Mouse (Mus musculus): ENCODE data around the gene E130309D02Rik.
A peak's percentile ranks its signal among the peaks of the same experiment; 100 is the strongest.

Gene E130309D02Rik

GRCm38 (mm10) chr5:143269363-143270150 lies 45.6 kb downstream of the E130309D02Rik start, which contains the start of gene Zfp316:
Zfp316 (minus strand) TSS chr5:143270022.
- peak; percentile 34 for DNase-seq (ENCODE audit: low read depth, low spot score)

DNA sequence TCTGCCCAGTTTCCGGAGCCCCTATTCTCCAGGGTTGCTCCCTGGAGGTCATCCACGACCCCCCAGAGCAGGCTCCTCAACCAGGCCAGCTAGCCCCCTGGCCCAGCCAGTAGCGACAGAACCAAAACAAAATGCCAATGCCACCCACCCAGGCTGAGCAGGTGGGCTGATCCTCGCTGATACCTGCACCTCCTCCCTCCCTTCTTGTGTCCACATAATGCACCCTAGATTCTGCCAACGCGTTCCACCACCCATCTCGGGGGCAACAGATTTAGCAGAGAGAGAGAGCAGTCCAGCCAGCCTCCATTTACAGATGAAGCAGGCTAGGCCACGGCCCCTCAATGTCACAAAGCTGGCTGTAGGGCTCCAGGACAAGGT lies 46.2 kb downstream of the E130309D02Rik start:
- no peak for DNase-seq (ENCODE audit: low read depth, low spot score)

DNA sequence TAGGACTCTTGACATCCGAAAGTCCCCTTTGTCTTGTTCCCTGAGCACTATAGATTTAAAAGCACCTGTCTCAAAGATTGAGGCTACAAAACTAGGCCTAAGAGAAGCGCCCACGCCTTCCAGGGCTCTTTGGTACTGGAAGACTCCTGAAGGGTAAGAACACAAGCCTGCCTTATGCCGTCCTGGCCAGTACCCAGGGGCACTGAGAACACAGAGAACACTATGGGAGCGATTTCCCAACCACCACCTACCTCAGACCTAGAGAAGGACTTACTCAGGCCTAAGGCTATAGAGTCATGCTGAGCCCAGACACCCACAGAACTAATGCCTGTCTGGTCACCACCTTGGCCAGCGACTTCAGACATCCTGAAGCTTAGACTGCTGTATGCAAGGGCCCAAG lies 48.4 kb downstream of the E130309D02Rik start:
- DNase-seq (ENCODE audit: low read depth, low spot score), result no peak

DNA sequence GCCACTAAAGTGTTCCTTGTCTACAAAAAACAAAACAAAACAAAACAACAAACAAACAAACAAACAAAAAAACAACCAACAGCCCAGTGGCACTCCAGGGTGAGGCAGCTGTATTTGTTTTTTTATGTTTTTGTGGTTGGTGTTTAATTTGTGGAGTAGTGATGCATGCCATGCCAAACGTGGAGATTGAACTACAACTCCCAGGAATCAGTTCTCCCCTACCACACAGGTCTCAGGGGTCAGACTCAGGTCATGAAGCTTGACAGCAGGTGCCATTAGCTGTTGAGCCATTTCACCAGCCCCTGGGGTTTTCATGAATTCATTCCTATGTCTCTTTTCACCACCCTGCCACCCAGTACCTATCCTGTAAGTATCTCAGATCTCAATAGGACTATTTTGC lies 49.8 kb downstream of the E130309D02Rik start:
- DNase-seq (ENCODE audit: low read depth, low spot score), result no peak

DNA sequence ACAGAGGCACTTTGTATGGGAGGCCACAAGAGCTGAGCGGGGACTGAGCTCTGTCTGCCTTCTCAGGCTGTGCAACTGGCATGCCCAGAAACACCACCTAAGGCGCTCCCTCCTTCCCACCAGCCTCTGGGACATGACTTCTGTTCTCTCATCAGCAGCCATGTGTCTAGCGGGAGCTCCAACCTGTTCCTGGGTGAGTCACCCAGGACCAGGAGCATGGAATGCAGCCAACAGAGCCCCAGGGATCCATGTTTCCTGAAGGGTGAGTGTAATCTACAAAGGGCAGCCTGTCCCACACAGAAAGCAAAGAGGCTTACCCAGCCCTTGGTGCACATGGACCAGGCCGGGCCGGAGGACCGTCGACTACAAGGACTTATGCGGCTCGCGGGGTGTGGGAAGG lies 50.5 kb downstream of the E130309D02Rik start:
- no peak for DNase-seq (ENCODE audit: low read depth, low spot score)

DNA sequence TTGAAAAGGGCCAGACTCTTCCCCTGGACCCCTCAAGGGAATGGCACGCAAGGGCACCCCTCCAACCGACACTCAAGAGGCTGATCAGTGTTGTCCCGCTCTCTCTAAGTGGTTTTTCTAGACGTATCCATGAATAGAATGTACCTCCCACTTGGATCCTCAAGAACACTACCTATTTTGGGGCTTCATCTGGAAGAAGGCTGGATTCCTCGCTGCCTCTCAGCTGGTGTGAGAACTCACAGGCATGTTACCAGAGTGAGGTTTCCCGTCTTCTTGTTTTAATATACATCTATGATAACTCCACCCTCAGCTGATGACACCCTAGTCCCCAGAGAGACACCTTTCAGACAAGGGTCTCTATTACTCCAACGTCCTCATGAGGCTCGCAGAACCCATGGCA lies 53.5 kb downstream of the E130309D02Rik start:
- no peak for DNase-seq (ENCODE audit: low read depth, low spot score)

DNA sequence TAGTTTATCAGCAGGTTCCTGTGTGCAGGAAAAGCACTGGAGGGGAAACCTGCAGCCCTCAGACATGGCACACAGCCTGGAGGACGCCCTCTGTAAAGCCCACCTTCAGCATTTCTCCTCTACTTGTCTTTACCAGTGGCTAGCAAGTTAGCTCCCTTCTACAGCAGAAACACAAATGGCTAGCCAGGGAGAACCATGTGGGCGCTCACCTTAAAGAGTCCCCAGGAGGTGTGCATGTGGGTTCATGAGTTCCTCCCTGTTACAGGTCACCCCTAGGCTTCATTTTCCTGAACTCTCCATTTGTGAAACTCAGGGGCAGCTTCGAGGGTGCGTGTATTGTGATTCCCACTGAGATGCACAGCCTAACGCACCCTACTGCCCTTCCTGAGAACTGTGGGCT lies 59.4 kb downstream of the E130309D02Rik start:
- no peak for DNase-seq (ENCODE audit: low read depth, low spot score)

GRCm38 (mm10) chr5:143255131-143255519 lies 60.0 kb downstream of the E130309D02Rik start:
- DNase-seq (ENCODE audit: low read depth, low spot score), result no peak

DNA sequence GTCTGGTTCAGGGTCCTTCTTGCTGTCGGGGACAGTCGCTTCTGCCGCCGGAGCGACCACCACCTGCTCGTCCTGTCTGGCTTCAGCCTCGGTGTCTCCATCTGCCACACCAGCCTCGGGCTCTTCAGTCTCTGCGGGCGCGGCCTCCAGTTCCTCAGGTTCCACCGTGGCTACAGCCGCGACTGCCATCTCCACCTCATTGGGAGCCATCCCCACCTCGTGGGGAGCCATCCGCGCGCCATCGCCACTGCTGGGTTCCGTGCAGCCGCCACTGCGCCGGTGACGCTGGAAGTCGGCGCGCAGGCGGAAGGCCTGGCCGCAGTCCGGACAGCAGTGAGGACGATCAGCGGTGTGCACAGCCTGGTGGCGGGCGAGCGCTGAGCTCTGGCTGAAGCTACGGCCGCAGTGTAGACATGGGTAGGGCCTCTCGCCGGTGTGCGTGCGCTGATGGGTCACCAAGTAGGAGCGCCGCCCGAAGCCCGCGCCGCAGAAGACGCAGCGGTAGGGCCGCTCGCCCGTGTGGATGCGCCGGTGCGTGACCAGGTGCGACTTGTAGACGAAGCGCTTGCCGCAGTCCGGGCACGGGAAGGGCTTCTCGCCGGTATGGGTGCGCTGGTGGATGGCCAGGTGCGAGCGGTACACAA lies 60.6 kb downstream of the E130309D02Rik start:
- no peak for DNase-seq (ENCODE audit: low read depth, low spot score)

GRCm38 (mm10) chr5:143253881-143254486 lies 61.2 kb downstream of the E130309D02Rik start:
- DNase-seq (ENCODE audit: low read depth, low spot score), result peak; percentile 29

DNA sequence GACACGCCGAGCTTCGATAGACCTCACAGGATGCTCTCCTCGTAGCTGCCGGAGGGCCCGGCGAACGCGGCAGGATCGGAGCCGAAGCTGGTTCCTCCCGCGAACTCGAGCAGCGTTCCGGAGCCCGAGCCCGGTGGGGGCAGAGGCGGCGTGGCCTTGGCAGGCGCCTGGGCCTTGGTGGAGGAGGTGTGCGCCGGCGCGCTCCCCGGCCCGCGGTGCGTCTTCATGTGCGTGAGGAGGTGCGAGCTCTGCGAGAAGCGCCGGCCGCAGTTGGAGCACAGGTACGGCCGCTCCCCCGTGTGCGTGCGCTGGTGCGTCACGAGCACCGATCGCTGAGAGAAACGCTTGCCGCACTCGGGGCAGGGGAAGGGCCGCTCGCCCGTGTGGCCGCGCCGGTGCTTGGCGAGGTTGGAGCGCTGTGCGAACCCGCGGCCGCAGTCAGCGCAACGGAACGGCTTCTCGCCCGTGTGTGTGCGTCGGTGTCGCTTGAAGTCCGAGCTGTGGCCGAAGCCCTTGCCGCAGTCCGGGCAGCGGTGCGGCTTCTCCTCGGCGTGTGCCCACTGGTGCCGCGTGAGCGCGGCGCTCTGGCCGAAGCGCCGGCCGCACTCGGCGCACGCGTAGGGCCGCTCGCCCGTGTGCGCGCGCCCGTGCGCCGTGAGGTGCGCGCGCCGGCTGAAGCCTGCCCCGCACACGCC lies 61.8 kb downstream of the E130309D02Rik start:
- no peak for DNase-seq (ENCODE audit: low read depth, low spot score)

- no peak for DNase-seq (ENCODE audit: low read depth, low spot score)
Observed at GRCm38 (mm10) chr5:143252791-143253185, 62.4 kb downstream of the E130309D02Rik start.

- no peak for DNase-seq (ENCODE audit: low read depth, low spot score)
Observed at GRCm38 (mm10) chr5:143252039-143252438, 63.1 kb downstream of the E130309D02Rik start.

Data from forelimb bud, embryonic 11.5 days (tissue).